Mouse (Mus musculus) forebrain, postnatal 0 days (tissue): ENCODE results near the gene Mgrn1. TPM values are rescaled to one million over a fixed set of nuclear protein-coding genes. Genes with fewer than 3 reads are reported as not detected.

ENCODE experiments used
- ATAC-seq: fragments of 200-750 bp; cut with Nextera tagmentation; 2 replicates; pipeline ENCODE4 v1.8.0; 2017; ENCODE audit warnings: mild to moderate bottlenecking, moderate library complexity
- DNase-seq: peaks from one replicate; pipeline ENCODE4 v3.0.0-alpha.2; 2015
- H3K27ac ChIP-seq: fragments of 300-500 bp; sonication (generic); 2 replicates; pipeline ENCODE4 v1.5.1; 2014; ENCODE audit warnings: low read depth, mild to moderate bottlenecking, antibody characterized with exemption, low read length, moderate library complexity, mixed read lengths
- H3K27me3 ChIP-seq: fragments of 300-500 bp; sonication (generic); 2 replicates; pipeline ENCODE4 v1.6.1; 2014; ENCODE audit warnings: mild to moderate bottlenecking, low read length, mixed read lengths; ENCODE audit not compliant: insufficient read depth
- H3K36me3 ChIP-seq: fragments of 300-500 bp; sonication (generic); 2 replicates; pipeline ENCODE4 v1.6.1; 2014; ENCODE audit warnings: mild to moderate bottlenecking, moderate library complexity; ENCODE audit not compliant: insufficient read depth
- H3K4me1 ChIP-seq: fragments of 300-500 bp; sonication (generic); 2 replicates; pipeline ENCODE4 v1.6.1; 2014; ENCODE audit warnings: antibody characterized with exemption; ENCODE audit not compliant: insufficient read depth
- H3K4me2 ChIP-seq: fragments of 300-500 bp; sonication (generic); 2 replicates; pipeline ENCODE4 v1.6.1; 2014; ENCODE audit warnings: low read depth, mild to moderate bottlenecking, moderate library complexity
- H3K4me3 ChIP-seq: fragments of 300-500 bp; sonication (generic); 2 replicates; pipeline ENCODE4 v1.5.1; 2014; ENCODE audit warnings: low read depth, low read length, mixed read lengths
- H3K9ac ChIP-seq: fragments of 300-500 bp; sonication (generic); 2 replicates; pipeline ENCODE4 v1.6.1; 2014; ENCODE audit warnings: mild to moderate bottlenecking
- H3K9me3 ChIP-seq: fragments of 300-500 bp; sonication (generic); 2 replicates; pipeline ENCODE4 v1.6.1; 2016; ENCODE audit warnings: low read length
- CTCF ChIP-seq: sonication (generic); IDR thresholded peaks from 2 replicates; pipeline ENCODE4 v1.5.1; 2016; ENCODE audit warnings: antibody characterized with exemption, control low read depth, low read depth
- WGBS: fragments of 180-500 bp; shearing (Covaris S2); extraction: QIAGEN DNeasy Blood & Tissue Kit; methylation state at CpG from one replicate; pipeline ENCODE4 v1.1.7; 2014; 5-methylcytosine and 5-hydroxymethylcytosine counted together
- polyA plus RNA-seq: library from polyadenylated mRNA; unstranded; fragments of >200 nt; fragmentation: Nextera tagmentation; extraction: Ambion mirVana; gene quantifications from 2 replicates; pipeline ENCODE4 v1.2.1, GENCODE M21; 2015
- total RNA-seq: library from RNA; depleted of rRNA; stranded (reverse); fragments of >200 nt; gene quantifications from 2 replicates; pipeline ENCODE4 v1.2.3, GENCODE M21; 2014; rRNA removed

Gene Mgrn1
- total and polyA plus RNA-seq, 2 experiments from 2014 or later = 109 to 167 TPM

DNA sequence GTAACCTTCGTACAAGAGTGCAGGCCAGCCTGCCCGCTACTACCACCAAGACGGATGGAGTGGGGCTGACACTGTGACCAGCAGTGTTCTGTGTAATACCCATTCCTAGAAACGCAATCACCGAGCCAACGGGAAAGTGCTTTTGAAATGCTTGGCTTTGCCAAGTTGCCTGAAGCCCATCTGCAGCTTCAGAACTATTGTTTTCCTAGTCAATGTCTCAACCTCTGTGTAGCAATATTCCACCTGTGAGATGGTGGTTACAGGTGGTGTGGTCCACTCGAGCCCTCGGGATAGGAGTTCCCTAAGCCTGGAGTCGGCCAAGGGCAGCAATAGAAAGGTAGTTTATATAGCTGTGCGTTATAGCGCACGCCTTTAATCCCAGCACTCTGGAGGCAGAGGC, 98.7 kb downstream of the Mgrn1 start:
- no peaks in the 10 kb centered on the region for H3K36me3 ChIP-seq
- no peaks in the 10 kb centered on the region for H3K4me1 ChIP-seq
- H3K9me3 ChIP-seq = no peaks in the 10 kb centered on the region
- no peak overlapping the region for H3K4me3 ChIP-seq
- no peak overlapping the region for H3K9ac ChIP-seq
- no peak overlapping the region for H3K4me2 ChIP-seq
- H3K27ac ChIP-seq = no peak overlapping the region
- DNase-seq (no peak), ATAC-seq (no peak)
- 92% methylated on average over 12 of the region's 12 CpGs for WGBS
- H3K27me3 ChIP-seq = no peaks in the 10 kb centered on the region
- TF ChIP-seq CTCF = no peak

Other genes starting within 250 kb of the Mgrn1 start
- 5.5 and 6.5 TPM in 2 replicates for gene Vasn, start 246.3 kb upstream of the Mgrn1 start, total RNA-seq
- 3.0 and 3.6 TPM in 2 replicates for gene Vasn, start 246.3 kb upstream of the Mgrn1 start, polyA plus RNA-seq
- 47.2 and 51.5 TPM in 2 replicates for gene Dnaja3, start 246.3 kb upstream of the Mgrn1 start, total RNA-seq
- gene Dnaja3, start 246.3 kb upstream of the Mgrn1 start, polyA plus RNA-seq = 37.5 and 48.6 TPM in 2 replicates
- gene Coro7, start 206.5 kb upstream of the Mgrn1 start, total RNA-seq = 24.9 and 25.2 TPM in 2 replicates
- 23.5 and 29.3 TPM in 2 replicates for gene Coro7, start 206.5 kb upstream of the Mgrn1 start, polyA plus RNA-seq
- gene Nmral1, start 166.9 kb upstream of the Mgrn1 start, total RNA-seq = 45.7 and 46.1 TPM in 2 replicates
- gene Nmral1, start 166.9 kb upstream of the Mgrn1 start, polyA plus RNA-seq = 42.9 and 44.3 TPM in 2 replicates
- 54.5 and 63.7 TPM in 2 replicates for gene Hmox2, start 159.9 kb upstream of the Mgrn1 start, total RNA-seq
- 88.7 and 92.5 TPM in 2 replicates for gene Hmox2, start 159.9 kb upstream of the Mgrn1 start, polyA plus RNA-seq
- gene Cdip1, start 96.0 kb upstream of the Mgrn1 start, total RNA-seq = 89.5 and 99.0 TPM in 2 replicates
- gene Cdip1, start 96.0 kb upstream of the Mgrn1 start, polyA plus RNA-seq = 107 and 115 TPM in 2 replicates
- not detected in 2 replicates for gene 4930562C15Rik, start 50.8 kb upstream of the Mgrn1 start, total RNA-seq
- gene 4930562C15Rik, start 50.8 kb upstream of the Mgrn1 start, polyA plus RNA-seq = 0.17 TPM in 1 of 2 replicates, not detected in the other
- gene Ubald1, start 5.9 kb upstream of the Mgrn1 start, total RNA-seq = 27.7 and 37.7 TPM in 2 replicates
- gene Ubald1, start 5.9 kb upstream of the Mgrn1 start, polyA plus RNA-seq = 79.2 and 80.7 TPM in 2 replicates
- 36.6 and 40.0 TPM in 2 replicates for gene Nudt16l1, start 52.5 kb downstream of the Mgrn1 start, total RNA-seq
- gene Nudt16l1, start 52.5 kb downstream of the Mgrn1 start, polyA plus RNA-seq = 133 and 140 TPM in 2 replicates
- 55.6 and 58.6 TPM in 2 replicates for gene Anks3, start 78.0 kb downstream of the Mgrn1 start, total RNA-seq
- 34.8 and 37.6 TPM in 2 replicates for gene Anks3, start 78.0 kb downstream of the Mgrn1 start, polyA plus RNA-seq
- not detected in 2 replicates for gene Sept12, start 111.6 kb downstream of the Mgrn1 start, total RNA-seq
- not detected in 2 replicates for gene Sept12, start 111.6 kb downstream of the Mgrn1 start, polyA plus RNA-seq
- not detected in 2 replicates for gene Smim22, start 121.0 kb downstream of the Mgrn1 start, total RNA-seq
- 0.87 and 1.8 TPM in 2 replicates for gene Smim22, start 121.0 kb downstream of the Mgrn1 start, polyA plus RNA-seq
- gene Rogdi, start 127.3 kb downstream of the Mgrn1 start, total RNA-seq = 55.3 and 75.3 TPM in 2 replicates
- gene Rogdi, start 127.3 kb downstream of the Mgrn1 start, polyA plus RNA-seq = 107 and 130 TPM in 2 replicates
- gene Glyr1, start 163.6 kb downstream of the Mgrn1 start, total RNA-seq = 180 and 186 TPM in 2 replicates
- gene Glyr1, start 163.6 kb downstream of the Mgrn1 start, polyA plus RNA-seq = 138 and 157 TPM in 2 replicates
- 24.2 and 34.9 TPM in 2 replicates for gene Ubn1, start 163.8 kb downstream of the Mgrn1 start, total RNA-seq
- 4.7 and 7.0 TPM in 2 replicates for gene Ubn1, start 163.8 kb downstream of the Mgrn1 start, polyA plus RNA-seq
- 0.08 and 0.10 TPM in 2 replicates for gene Ppl, start 246.2 kb downstream of the Mgrn1 start, total RNA-seq
- 0.03 and 0.07 TPM in 2 replicates for gene Ppl, start 246.2 kb downstream of the Mgrn1 start, polyA plus RNA-seq